Mouse (Mus musculus) C2C12 (cell line): Measurements from ENCODE around the gene Zfyve21. TPM values are rescaled to one million over a fixed set of nuclear protein-coding genes. Genes with fewer than 3 reads are reported as not detected.

Source experiments
- H3K27me3 ChIP-seq: one replicate; pipeline ENCODE4 v1.6.1; 2011; ENCODE audit not compliant: control insufficient read depth, insufficient read depth, insufficient read length
- H3K36me3 ChIP-seq: one replicate; pipeline ENCODE4 v1.6.1; 2011; ENCODE audit not compliant: control insufficient read depth, insufficient read depth
- H3K4me3 ChIP-seq: one replicate; pipeline ENCODE4 v1.5.1; 2011; ENCODE audit warnings: mild to moderate bottlenecking, control low read depth; ENCODE audit not compliant: poor library complexity, insufficient read depth, severe bottlenecking
- H3K79me2 ChIP-seq: one replicate; pipeline ENCODE4 v1.6.1; 2011; ENCODE audit not compliant: control insufficient read depth, insufficient read depth
- H3K79me3 ChIP-seq: one replicate; pipeline ENCODE4 v1.6.1; 2011; ENCODE audit warnings: low read depth, control low read depth
- H3ac ChIP-seq: one replicate; pipeline ENCODE3; 2011; ENCODE audit warnings: low read depth; ENCODE audit not compliant: control insufficient read depth, insufficient read length
- CEBPB ChIP-seq: IDR thresholded peaks from one replicate; pipeline ENCODE4 v1.6.1; 2011; ENCODE audit warnings: low read depth, mild to moderate bottlenecking, control low read depth, moderate library complexity
- CTCF ChIP-seq: IDR thresholded peaks from one replicate; pipeline ENCODE4 v1.5.1; 2011; ENCODE audit not compliant: control insufficient read depth, insufficient read depth, insufficient read length
- FOSL1 ChIP-seq: IDR thresholded peaks from one replicate; pipeline ENCODE4 v1.8.0; 2011; ENCODE audit warnings: mild to moderate bottlenecking, low read length; ENCODE audit not compliant: poor library complexity, insufficient read depth, severe bottlenecking
- MAX ChIP-seq: IDR thresholded peaks from one replicate; pipeline ENCODE4 v1.6.1; 2011; ENCODE audit warnings: mild to moderate bottlenecking, control low read depth
- MYOD1 ChIP-seq: IDR thresholded peaks from one replicate; pipeline ENCODE4 v1.6.1; 2011; ENCODE audit warnings: low read depth; ENCODE audit not compliant: control insufficient read depth, insufficient read length
- MYOG ChIP-seq: IDR thresholded peaks from one replicate; pipeline ENCODE4 v1.6.1; 2011; ENCODE audit not compliant: control insufficient read depth, insufficient read length; ENCODE audit errors: extremely low read depth
- USF1 ChIP-seq: IDR thresholded peaks from one replicate; pipeline ENCODE4 v1.6.1; 2011; ENCODE audit warnings: low read depth, mild to moderate bottlenecking, control low read depth, moderate library complexity
- polyA plus RNA-seq: library from polyadenylated mRNA; unstranded; fragments of >200 nt; fragmentation: generic; extraction: Trizol; gene quantifications from one replicate; pipeline ENCODE4 v1.2.1, GENCODE M21; 2012; ENCODE audit warnings: missing spikeins

The Zfyve21 gene
- polyA plus RNA-seq, 1 experiment, result 40.0 TPM

DNA sequence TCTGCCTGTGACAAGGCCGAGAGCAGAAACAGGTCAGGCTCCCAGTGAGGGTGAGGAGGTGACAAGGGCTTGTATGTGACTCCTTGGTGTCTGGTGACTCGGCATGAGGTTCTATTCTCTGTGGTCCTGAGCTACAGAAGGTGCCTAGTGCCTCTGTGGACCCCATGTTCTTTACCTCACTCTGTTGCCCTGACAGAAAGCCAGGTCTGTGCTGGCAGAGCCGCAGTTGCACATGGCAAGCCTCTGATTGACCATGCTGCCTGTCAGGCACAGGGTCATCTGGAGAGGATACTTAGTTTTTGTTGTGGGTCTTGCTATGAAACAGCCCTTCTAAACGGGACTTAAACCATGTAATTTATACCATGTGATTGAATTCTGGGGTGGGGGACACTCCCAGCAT, 8.0 kb downstream of the Zfyve21 start:
- no peak overlapping the region for H3ac ChIP-seq
- peaks cover 3% of the 10 kb centered on the region for H3K79me3 ChIP-seq
- no peak overlapping the region for H3K4me3 ChIP-seq
- TF ChIP-seq MAX (no peak), CTCF (no peak), MYOD1 (no peak), MYOG (no peak), USF1 (no peak), CEBPB (no peak), FOSL1 (no peak)
- H3K27me3 ChIP-seq, result no peaks in the 10 kb centered on the region
- peaks cover 32% of the 10 kb centered on the region for H3K36me3 ChIP-seq
- peaks cover 7% of the 10 kb centered on the region for H3K79me2 ChIP-seq

DNA sequence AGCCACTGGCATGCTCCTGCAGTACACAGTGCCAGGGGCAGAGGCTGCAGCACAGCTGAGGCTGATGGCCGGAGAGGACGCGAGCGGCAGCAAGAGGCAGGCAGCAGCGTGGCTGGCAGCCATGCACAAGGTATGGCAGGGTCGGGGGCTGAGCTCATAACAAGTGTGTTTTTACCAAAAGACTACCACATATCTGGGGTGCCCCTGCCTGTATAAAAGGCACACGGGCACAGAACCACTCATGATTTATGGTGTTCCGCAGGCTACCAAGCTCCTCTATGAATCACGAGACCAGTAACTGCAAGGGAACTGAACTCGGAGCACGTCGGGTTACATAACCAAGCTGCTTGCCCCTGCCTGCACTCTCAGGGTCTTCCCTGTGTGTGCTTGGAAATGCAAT, 13.6 kb downstream of the Zfyve21 start:
- H3K79me2 ChIP-seq, result no peaks in the 10 kb centered on the region
- H3K79me3 ChIP-seq, result no peaks in the 10 kb centered on the region
- H3K4me3 ChIP-seq, result no peak overlapping the region
- H3K27me3 ChIP-seq, result no peaks in the 10 kb centered on the region
- TF ChIP-seq MYOD1, result no peak
- TF ChIP-seq FOSL1, result no peak
- H3ac ChIP-seq, result no peak overlapping the region
- H3K36me3 ChIP-seq, result peaks cover 50% of the 10 kb centered on the region

DNA sequence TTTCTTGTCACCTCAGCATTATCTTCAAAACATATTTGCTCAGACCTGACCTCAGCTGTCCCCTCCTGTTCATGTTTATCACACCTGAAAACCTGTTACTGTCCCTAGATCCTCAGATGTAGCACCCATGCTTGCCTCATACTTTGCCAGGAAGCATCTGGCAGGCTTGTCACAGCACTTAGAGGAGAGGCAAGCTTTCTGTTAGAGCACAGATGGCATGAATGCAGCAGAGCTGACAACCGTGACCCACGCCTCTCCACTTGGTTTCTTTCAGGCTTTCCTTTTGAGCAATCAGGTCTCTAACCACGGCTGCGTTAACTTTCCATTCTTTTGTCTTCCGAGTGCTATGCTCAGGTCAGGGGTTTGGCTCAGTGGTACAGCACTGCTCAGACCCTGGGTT, 15.5 kb downstream of the Zfyve21 start:
- no peaks in the 10 kb centered on the region for H3K79me2 ChIP-seq
- no peaks in the 10 kb centered on the region for H3K79me3 ChIP-seq
- no peaks in the 10 kb centered on the region for H3K27me3 ChIP-seq
- no peak overlapping the region for H3ac ChIP-seq
- TF ChIP-seq CEBPB (no peak), USF1 (no peak)
- H3K36me3 ChIP-seq, result peaks cover 40% of the 10 kb centered on the region
- no peak overlapping the region for H3K4me3 ChIP-seq

DNA sequence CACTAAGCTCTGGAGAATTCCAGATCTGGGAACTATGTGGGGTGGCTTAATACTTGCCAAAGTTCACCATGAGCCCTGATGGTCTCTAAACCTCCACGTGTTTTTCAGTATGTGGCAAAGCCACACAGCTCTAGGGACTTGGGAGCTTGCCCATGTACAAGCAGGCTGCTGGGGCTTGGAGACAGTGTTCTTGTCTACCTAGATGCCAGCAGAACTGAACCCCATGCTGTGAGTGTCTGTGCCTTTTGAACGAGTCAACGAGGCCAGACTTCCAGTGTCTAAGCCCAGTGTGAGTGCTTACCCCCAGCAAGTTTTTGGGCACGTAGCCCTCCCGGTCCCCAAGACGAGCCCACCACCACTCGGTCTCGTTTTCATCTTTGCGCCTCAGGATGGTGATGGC, 16.0 kb downstream of the Zfyve21 start:
- Histone ChIP-seq H3K36me3 (peaks cover 36% of the 10 kb centered on the region), H3K4me3 (no peak overlapping the region), H3K27me3 (no peaks in the 10 kb centered on the region), H3ac (no peak overlapping the region), H3K79me3 (no peaks in the 10 kb centered on the region), H3K79me2 (no peaks in the 10 kb centered on the region)
- TF ChIP-seq CEBPB (no peak), MYOG (no peak), MYOD1 (no peak), FOSL1 (no peak), MAX (no peak), USF1 (no peak), CTCF (no peak)

DNA sequence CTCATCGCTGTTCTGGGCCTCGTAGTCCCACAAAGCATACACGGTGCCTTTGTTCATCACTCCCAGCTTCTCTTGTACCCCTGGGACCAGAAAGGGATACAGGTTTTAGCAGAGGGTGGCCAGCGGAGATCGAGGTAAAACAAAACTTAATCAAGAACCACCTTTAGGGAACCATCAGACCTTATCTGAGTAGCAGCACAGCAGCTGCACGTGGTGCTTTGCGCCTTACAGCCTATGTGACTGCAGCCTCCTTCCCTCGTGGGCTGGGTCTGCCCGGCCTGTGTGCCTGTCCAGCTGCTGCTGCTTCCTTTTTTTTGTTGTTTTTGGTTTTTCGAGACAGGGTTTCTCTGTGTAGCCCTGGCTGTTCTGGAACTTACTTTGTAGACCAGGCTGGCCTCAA, 16.4 kb downstream of the Zfyve21 start:
- peaks cover 32% of the 10 kb centered on the region for H3K36me3 ChIP-seq
- H3K79me3 ChIP-seq, result no peaks in the 10 kb centered on the region
- no peak for TF ChIP-seq MAX

DNA sequence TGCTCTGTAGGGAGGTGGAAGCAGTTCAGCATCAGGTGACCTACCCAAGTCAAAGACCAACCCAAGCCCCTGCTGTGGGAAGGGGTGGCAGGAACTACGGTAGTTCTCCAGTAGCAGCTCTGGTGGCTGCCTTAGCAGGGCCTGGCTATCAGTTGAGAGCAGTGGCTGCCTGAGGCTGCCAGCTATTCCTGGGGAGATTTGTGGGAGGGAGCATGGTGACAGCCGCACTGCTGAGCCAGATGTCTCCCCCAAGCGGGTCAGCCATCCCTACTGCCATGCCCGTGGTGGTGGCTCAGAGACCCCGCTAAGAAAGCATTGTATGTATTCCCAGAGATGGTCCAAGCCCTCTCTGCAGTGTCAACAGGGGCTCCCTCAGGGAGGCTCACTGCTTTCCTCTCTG, 18.7 kb downstream of the Zfyve21 start:
- Histone ChIP-seq H3K27me3 (no peaks in the 10 kb centered on the region), H3K36me3 (peaks cover 21% of the 10 kb centered on the region), H3K79me3 (no peaks in the 10 kb centered on the region), H3K79me2 (no peaks in the 10 kb centered on the region), H3K4me3 (no peak overlapping the region), H3ac (no peak overlapping the region)
- TF ChIP-seq USF1, result no peak
- no peak for TF ChIP-seq MYOG
- TF ChIP-seq CTCF, result no peak
- no peak for TF ChIP-seq MYOD1
- TF ChIP-seq CEBPB, result no peak
- TF ChIP-seq MAX, result no peak
- no peak for TF ChIP-seq FOSL1

More for the DNA sequence above, 16.4 kb downstream of the Zfyve21 start:
- no peaks in the 10 kb centered on the region for H3K79me2 ChIP-seq
- no peak overlapping the region for H3ac ChIP-seq
- H3K27me3 ChIP-seq, result no peaks in the 10 kb centered on the region
- H3K4me3 ChIP-seq, result no peak overlapping the region
